Comparison of ENCODE assay signal across 8 mouse cellular contexts in the genomic region with DNA sequence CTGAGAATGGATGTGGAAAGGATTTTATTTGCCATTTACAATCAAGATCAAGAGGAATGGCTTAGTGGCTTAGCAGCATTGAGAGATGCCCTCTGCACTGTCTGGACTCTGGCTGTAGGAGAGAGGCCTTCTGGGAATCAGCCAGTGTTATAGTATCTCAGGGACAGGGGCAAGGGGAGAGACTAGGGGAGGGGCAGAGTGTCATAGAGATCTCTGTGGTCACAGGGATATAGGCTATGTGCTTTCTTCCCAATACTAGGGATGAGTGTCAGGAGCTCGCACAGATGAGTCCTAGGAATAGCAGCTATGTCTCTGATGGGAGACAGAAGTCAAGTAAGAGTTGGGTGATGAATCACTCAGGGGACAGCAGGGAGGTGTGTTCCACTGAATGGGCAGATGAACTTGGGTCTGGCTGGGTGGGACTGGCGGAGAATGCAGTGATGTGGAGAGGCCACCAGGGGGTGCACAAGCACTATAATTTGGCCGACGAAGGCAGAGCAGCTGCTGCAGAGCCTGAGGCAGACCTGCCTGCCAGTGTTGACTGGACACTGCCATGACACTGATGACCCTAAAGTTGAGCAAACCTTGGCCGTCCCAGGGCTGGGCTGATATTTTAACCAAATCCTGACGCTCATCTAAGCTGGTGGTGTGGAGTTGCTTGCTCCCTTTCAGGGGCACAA. TPM values are rescaled to one million over a fixed set of nuclear protein-coding genes. Genes with fewer than 3 reads are reported as not detected.
DNase-seq lines count a peak whose midpoint lies in the region; ATAC-seq and TF ChIP-seq lines count a peak whose summit lies in the region.

No protein-coding gene starts in this region.

- no peaks in the 10 kb centered on the region for H3K79me2 ChIP-seq in CH12.LX (replicated peaks; ENCODE audit: control insufficient read depth, extremely low read depth, insufficient read depth, poor library complexity, severe bottlenecking)

- DNase-seq in CH12.LX (ENCODE audit: extremely low read depth): peak; percentile 67
- peak; percentile 84 for DNase-seq in adrenal gland, postnatal 10 days
- peak; percentile 45 for DNase-seq in embryonic facial prominence, embryonic 14.5 days (ENCODE audit: low spot score)
- DNase-seq in heart, postnatal 14 days: peak; percentile 69 to 75
- peak; percentile 79 to 80 for DNase-seq in kidney, postnatal 4 days
- peak; percentile 55 to 74 for DNase-seq in right cerebral cortex, postnatal 10 days (ENCODE audit: low spot score in 2 of 2)

- 14% methylated on average over 6 of the region's 6 CpGs for whole genome bisulfite sequencing in embryonic facial prominence, embryonic 14.5 days

- TF ChIP-seq EP300 in CH12.LX (IDR thresholded peaks at IDR 0.05; ENCODE audit: low read length): no peak

- dilution Hi-C loops in CH12.LX (cut with MboI; ENCODE audit: extremely low pct_ligation_motif_present, extremely low pct_unique_long_range_greater_than_20kb, low sequenced_read_pairs): no loop called here

- no peaks in the 10 kb centered on the region for H3K9me3 ChIP-seq in CH12.LX (replicated peaks; ENCODE audit: low read length)
- H3K9me3 ChIP-seq in embryonic facial prominence, embryonic 14.5 days (ENCODE audit: control insufficient read depth, low read length): no peaks in the 10 kb centered on the region

- peaks cover 8 to 13% of the 10 kb centered on the region in 2 experiments for H3K4me1 ChIP-seq in CH12.LX (ENCODE audit: control insufficient read depth in 1 of 2, insufficient read depth in 2 of 2)
- no peaks in the 10 kb centered on the region for H3K4me1 ChIP-seq in embryonic facial prominence, embryonic 14.5 days (ENCODE audit: control insufficient read depth, insufficient read depth, low read length)

- no peak for TF ChIP-seq POLR2A in CH12.LX (IDR thresholded peaks at IDR 0.05; ENCODE audit: low read depth, low read length)

- in situ Hi-C loops in CH12.LX (cut with MboI; ENCODE audit: low pct_ligation_motif_present, low pct_unique_long_range_greater_than_20kb, low sequenced_read_pairs): loop anchor here (25.0 kb wide), 1 partner anchor 471 kb away; no protein-coding TSS in a partner anchor

- intact Hi-C loops in heart, postnatal 14 days (cut with DNase I): no loop called here

- H3K4me2 ChIP-seq in CH12.LX (ENCODE audit: insufficient read depth, low read depth, poor library complexity, severe bottlenecking): no peak overlapping the region
- H3K4me2 ChIP-seq in embryonic facial prominence, embryonic 14.5 days (ENCODE audit: low read depth, low read length): no peak overlapping the region

- no peaks in the 10 kb centered on the region for H3K36me3 ChIP-seq in CH12.LX (replicated peaks in 1 of 2; ENCODE audit: control insufficient read depth in 1 of 2, insufficient read depth in 1 of 2, low read length in 1 of 2)
- H3K36me3 ChIP-seq in embryonic facial prominence, embryonic 14.5 days (ENCODE audit: control insufficient read depth, insufficient read depth, low read length): no peaks in the 10 kb centered on the region

- ATAC-seq in embryonic facial prominence, embryonic 14.5 days (ENCODE audit: low read depth): no peak
- ATAC-seq in megakaryocyte progenitor cell, adult 5-6 weeks (replicated peaks; ENCODE audit: poor library complexity): peak; percentile 56
- ATAC-seq in inflammation-experienced regulatory T-cells, adult 6 months: no peak

- no peak overlapping the region for H3K9ac ChIP-seq in CH12.LX (ENCODE audit: insufficient read depth, low read depth)
- H3K9ac ChIP-seq in embryonic facial prominence, embryonic 14.5 days (ENCODE audit: low read depth, low read length): no peak overlapping the region

- no peak overlapping the region for H3K27ac ChIP-seq in CH12.LX (ENCODE audit: insufficient read depth, low read depth)
- no peak overlapping the region for H3K27ac ChIP-seq in embryonic facial prominence, embryonic 14.5 days (replicated peaks; ENCODE audit: low read depth, low read length)

- H3K27me3 ChIP-seq in CH12.LX (replicated peaks): peaks cover 18% of the 10 kb centered on the region
- H3K27me3 ChIP-seq in embryonic facial prominence, embryonic 14.5 days (replicated peaks; ENCODE audit: control insufficient read depth, insufficient read depth, low read length): no peaks in the 10 kb centered on the region

- H3K4me3 ChIP-seq in CH12.LX (replicated peaks in 1 of 3; ENCODE audit: low read depth in 2 of 3, low read length in 2 of 3, poor library complexity in 1 of 3): no peak overlapping the region
- no peak overlapping the region for H3K4me3 ChIP-seq in embryonic facial prominence, embryonic 14.5 days (ENCODE audit: low read depth, low read length)

- peak; percentile 76 to 95 for TF ChIP-seq CTCF in CH12.LX (conservative IDR thresholded peaks at IDR 0.05 in 1 of 2, IDR thresholded peaks at IDR 0.05 in 1 of 2; ENCODE audit: low read depth in 2 of 2, low read length in 2 of 2)

- peak; percentile 92 for TF ChIP-seq RAD21 in CH12.LX (IDR thresholded peaks at IDR 0.05; ENCODE audit: low read depth, low read length)

TF ChIP-seq in CH12.LX, 34 proteins besides CTCF, POLR2A, EP300 and RAD21:
- TF ChIP-seq IRF4 (IDR thresholded peaks at IDR 0.05; ENCODE audit: low read depth, low read length) (0 out of 2 replicates have a peak, but pooled peaks have one; percentile 18), ZC3H11A (IDR thresholded peaks at IDR 0.05; ENCODE audit: low read depth, low read length) (peak; percentile 29; the same call in 1 of the 2 replicates), NRF1 (IDR thresholded peaks at IDR 0.05; ENCODE audit: low read depth, low read length) (no peak), SMC3 (IDR thresholded peaks at IDR 0.05; ENCODE audit: low read depth, low read length) (peak; percentile 80), GABPA (IDR thresholded peaks at IDR 0.05; ENCODE audit: insufficient replicate concordance, low read depth, low read length) (no peak), RCOR1 (conservative IDR thresholded peaks at IDR 0.05; ENCODE audit: low read depth, low read length) (no peak)

RNA-seq across cellular contexts. Expression of a gene that starts 30.1 kb away (rescaled TPM):
- total RNA-seq in CH12.LX (2012; rRNA removed) (not detected in 2 replicates), CH12.LX (2014; rRNA removed) (not detected in 2 replicates)
- not detected in 2 replicates for polyA plus RNA-seq in CH12.LX (2012; ENCODE audit: insufficient read length, low read depth)
- 1 to 10 TPM; 3.0 to 3.1 TPM for total RNA-seq in adrenal gland, postnatal 10 days (2021)
- 8.7 and 11.5 TPM in 2 replicates for polyA plus RNA-seq in embryonic facial prominence, embryonic 14.5 days (2014; fragmentation: Nextera tagmentation; extraction: Ambion mirVana)
- total RNA-seq in heart, postnatal 14 days (2021): under 1 TPM; 0.29 to 0.59 TPM
- 0.17 TPM in 1 of 2 replicates, not detected in the other for total RNA-seq in megakaryocyte progenitor cell, adult 5-6 weeks (2015)
- 0.12 TPM in 1 of 2 replicates, not detected in the other for total RNA-seq in megakaryocyte progenitor cell, adult 5-6 weeks (2017)
- polyA plus RNA-seq in inflammation-experienced regulatory T-cells, adult 6 months (2017; shearing (Covaris generic)): under 1 TPM in 1 of 3 experiments, not detected in 2; 0.23 TPM

RNA-seq across cellular contexts. Expression of a gene that starts 59.6 kb away (rescaled TPM):
- total RNA-seq in CH12.LX (2012; rRNA removed) (14.0 and 16.2 TPM in 2 replicates), CH12.LX (2014; rRNA removed) (5.4 and 6.4 TPM in 2 replicates)
- 9.0 and 9.8 TPM in 2 replicates for polyA plus RNA-seq in CH12.LX (2012; ENCODE audit: insufficient read length, low read depth)
- total RNA-seq in adrenal gland, postnatal 10 days (2021): 1 to 10 TPM; 3.1 to 5.4 TPM
- polyA plus RNA-seq in embryonic facial prominence, embryonic 14.5 days (2014; fragmentation: Nextera tagmentation; extraction: Ambion mirVana): 19.8 and 23.5 TPM in 2 replicates
- total RNA-seq in heart, postnatal 14 days (2021): 1 to 10 TPM; 1.1 to 2.1 TPM
- 5.2 and 5.3 TPM in 2 replicates for total RNA-seq in megakaryocyte progenitor cell, adult 5-6 weeks (2015)
- 14.6 and 17.8 TPM in 2 replicates for total RNA-seq in megakaryocyte progenitor cell, adult 5-6 weeks (2017)
- 10 to 100 TPM in 1 of 3 experiments, 1 to 10 TPM in 1, under 1 TPM in 1; 0.90 to 12.3 (median 3.1) TPM for polyA plus RNA-seq in inflammation-experienced regulatory T-cells, adult 6 months (2017; shearing (Covaris generic))
